Mouse (Mus musculus) megakaryocyte-erythroid progenitor cell, adult 5-6 weeks (primary cell): Measurements from ENCODE around the gene Haus7. TPM values are rescaled to one million over a fixed set of nuclear protein-coding genes. Genes with fewer than 3 reads are reported as not detected.
"Not testable (repeated sequence)": the region's sequence is repeated elsewhere in the genome, so short reads cannot be mapped to it uniquely, and the experiment has no call there.

ENCODE experiments used
- ATAC-seq: replicated peaks from 2 replicates; pipeline ENCODE4 v1.8.0; 2016; ENCODE audit warnings: mild to moderate bottlenecking, inconsistent platforms; ENCODE audit not compliant: severe bottlenecking, poor library complexity, low FRiP score, low TSS enrichment
- total RNA-seq, 2 experiments: library from RNA; stranded (forward) in 1 of 2; stranded (reverse) in 1 of 2; fragments of 200-1000, 215-1000 nt in 1 of 2; fragments of >200 nt in 1 of 2; fragmentation: Nextera tagmentation in 1 of 2; gene quantifications; 2 replicates each; pipeline ENCODE4 v1.2.3; 2014 to 2017

The Haus7 gene
- total RNA-seq, 2 experiments from 2014 or later = 56.0 to 85.6 TPM

- ATAC-seq = no peak
Observed at GRCm38 (mm10) chrX:73468330-73468729, 9.5 kb upstream of the Haus7 start.

GRCm38 (mm10) chrX:73467446-73468241 is 8.8 kb upstream of the Haus7 start:
- no peak for ATAC-seq

- no peak for ATAC-seq
Observed at GRCm38 (mm10) chrX:73465483-73466186, 6.8 kb upstream of the Haus7 start.

GRCm38 (mm10) chrX:73460792-73461191 is 1.9 kb upstream of the Haus7 start:
- no peak for ATAC-seq

- ATAC-seq = no peak
Observed at GRCm38 (mm10) chrX:73451949-73452348, 6.9 kb downstream of the Haus7 start.

- no peak for ATAC-seq
Observed at GRCm38 (mm10) chrX:73441428-73441827, 17.4 kb downstream of the Haus7 start.

GRCm38 (mm10) chrX:73435252-73435651 is 23.6 kb downstream of the Haus7 start, which contains the start of gene Trex2:
Gene Trex2, minus strand, starts transcription at chrX:73435344.
- ATAC-seq = no peak

GRCm38 (mm10) chrX:73432850-73433249 is 26.0 kb downstream of the Haus7 start:
- ATAC-seq = no peak

- peak; percentile 47; the same call in 1 of the 2 replicates for ATAC-seq
Observed at GRCm38 (mm10) chrX:73430036-73430435, 28.8 kb downstream of the Haus7 start.

- ATAC-seq = no peak
Observed at GRCm38 (mm10) chrX:73412767-73413166, 46.1 kb downstream of the Haus7 start.

- 0 out of 2 replicates have a peak, but pooled peaks have one; percentile 30 for ATAC-seq
Observed at GRCm38 (mm10) chrX:73410880-73411517, 47.8 kb downstream of the Haus7 start, which contains the start of gene Zfp92. Gene Zfp92, plus strand, starts transcription at chrX:73411096.

- no peak for ATAC-seq
Observed at GRCm38 (mm10) chrX:73401616-73402015, 57.2 kb downstream of the Haus7 start.

- no peak for ATAC-seq
Observed at GRCm38 (mm10) chrX:73400951-73401350, 57.9 kb downstream of the Haus7 start.

- not testable (repeated sequence) for ATAC-seq
Observed at GRCm38 (mm10) chrX:73398636-73399035, 60.2 kb downstream of the Haus7 start, which contains the start of gene Gm18336. Gene Gm18336, minus strand, starts transcription at chrX:73398736.

- ATAC-seq = no peak
Observed at GRCm38 (mm10) chrX:73396446-73396845, 62.4 kb downstream of the Haus7 start.

GRCm38 (mm10) chrX:73391481-73391880 is 67.4 kb downstream of the Haus7 start:
- ATAC-seq = no peak
